Mouse (Mus musculus): Measurements from ENCODE around the gene Sipa1.

Gene Sipa1

GRCm38 (mm10) chr19:5641021-5641420 is 22.5 kb downstream of the Sipa1 start:
- DNase-seq = no peak

- no peak for DNase-seq
These were observed 23.2 kb downstream of the Sipa1 start for GRCm38 (mm10) chr19:5640339-5640738.

- no peak for DNase-seq
These were observed 25.0 kb downstream of the Sipa1 start for GRCm38 (mm10) chr19:5638416-5639005.

- peak; percentile 90 for DNase-seq
These were observed 26.1 kb downstream of the Sipa1 start, which contains the start of gene Rela for GRCm38 (mm10) chr19:5637069-5638047. Gene Rela, plus strand, starts transcription at chr19:5637483.

GRCm38 (mm10) chr19:5636571-5637041 is 26.9 kb downstream of the Sipa1 start:
- DNase-seq = no peak

GRCm38 (mm10) chr19:5636036-5636570 is 27.4 kb downstream of the Sipa1 start:
- DNase-seq = no peak

GRCm38 (mm10) chr19:5632120-5632519 is 31.4 kb downstream of the Sipa1 start:
- no peak for DNase-seq

GRCm38 (mm10) chr19:5629907-5630306 is 33.6 kb downstream of the Sipa1 start:
- no peak for DNase-seq

GRCm38 (mm10) chr19:5625311-5625710 is 38.2 kb downstream of the Sipa1 start:
- DNase-seq = no peak

- no peak for DNase-seq
These were observed 41.6 kb downstream of the Sipa1 start for GRCm38 (mm10) chr19:5621884-5622283.

- DNase-seq = no peak
These were observed 43.5 kb downstream of the Sipa1 start for GRCm38 (mm10) chr19:5620007-5620406.

- no peak for DNase-seq
These were observed 48.6 kb downstream of the Sipa1 start for GRCm38 (mm10) chr19:5614953-5615352.

GRCm38 (mm10) chr19:5612762-5613411 is 50.6 kb downstream of the Sipa1 start:
- DNase-seq = no peak

GRCm38 (mm10) chr19:5611973-5612372 is 51.5 kb downstream of the Sipa1 start:
- DNase-seq = no peak

- DNase-seq = peak; percentile 92
These were observed 53.7 kb downstream of the Sipa1 start, which contains the start of gene Kat5 for GRCm38 (mm10) chr19:5609547-5610404. Gene Kat5, minus strand, starts transcription at chr19:5610237.

- DNase-seq = no peak
These were observed 54.3 kb downstream of the Sipa1 start for GRCm38 (mm10) chr19:5609171-5609546.

- no peak for DNase-seq
These were observed 54.8 kb downstream of the Sipa1 start for GRCm38 (mm10) chr19:5608707-5609106.

GRCm38 (mm10) chr19:5607705-5608410 is 55.6 kb downstream of the Sipa1 start:
- DNase-seq = no peak

- no peak for DNase-seq
These were observed 57.3 kb downstream of the Sipa1 start for GRCm38 (mm10) chr19:5606196-5606595.

- peak; percentile 45 for DNase-seq
These were observed 58.4 kb downstream of the Sipa1 start for GRCm38 (mm10) chr19:5605126-5605525.

- DNase-seq = no peak
These were observed 59.8 kb downstream of the Sipa1 start for GRCm38 (mm10) chr19:5603664-5604063.
